ENCODE assay signal across 8 mouse cellular contexts in the genomic region with DNA sequence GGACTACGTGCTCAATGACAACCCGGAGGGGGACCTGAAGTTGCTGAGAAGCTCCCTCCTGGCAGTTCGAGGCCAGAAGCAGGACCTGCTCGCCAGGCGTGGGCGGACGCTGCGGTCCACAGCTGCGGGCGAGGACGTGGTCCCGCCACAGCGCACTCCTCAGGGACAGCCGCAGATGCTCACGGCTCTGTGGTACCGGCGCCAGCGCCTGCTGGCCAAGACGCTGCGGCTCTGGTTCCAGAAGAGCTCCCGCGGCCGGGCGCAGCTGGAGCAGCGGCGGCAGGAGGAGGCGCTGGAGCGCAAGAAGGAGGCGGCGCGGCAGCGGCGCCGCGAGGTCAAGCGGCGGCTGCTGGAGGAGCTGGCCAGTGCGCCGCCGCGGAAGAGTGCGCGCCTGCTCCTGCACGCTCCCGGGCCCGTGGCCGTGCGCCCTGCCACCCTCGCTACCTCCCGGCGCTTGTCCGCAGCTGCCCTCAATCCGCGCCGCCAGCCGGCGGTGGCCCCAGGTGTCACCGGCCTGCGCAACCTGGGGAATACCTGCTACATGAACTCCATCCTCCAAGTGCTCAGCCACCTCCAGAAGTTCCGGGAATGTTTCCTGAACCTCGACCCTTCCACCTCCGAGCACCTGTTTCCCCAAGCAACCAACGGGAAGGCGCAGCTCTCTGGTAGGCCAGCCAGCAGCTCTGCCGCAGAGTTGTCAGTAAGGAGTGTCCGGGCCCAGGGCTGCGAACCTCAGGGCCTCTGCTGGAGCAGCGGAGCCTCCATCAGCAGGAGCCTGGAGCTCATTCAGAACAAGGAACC. TPM values are rescaled to one million over a fixed set of nuclear protein-coding genes. Genes with fewer than 3 reads are reported as not detected.
DNase-seq lines count a peak whose midpoint lies in the region; ATAC-seq and TF ChIP-seq lines count a peak whose summit lies in the region.

No protein-coding gene starts in this region.

- H3K4me1 ChIP-seq in intestine, embryonic 14.5 days (replicated peaks; ENCODE audit: control insufficient read depth, insufficient read depth, low read length), result no peaks in the 10 kb centered on the region
- H3K4me1 ChIP-seq in liver, adult 2 months (ENCODE audit: control insufficient read depth, insufficient read depth, low read length), result peaks cover 3% of the 10 kb centered on the region; the same call in 1 of the 2 replicates
- peaks cover 4% of the 10 kb centered on the region; the same call in 1 of the 2 replicates for H3K4me1 ChIP-seq in midbrain, postnatal 0 days (ENCODE audit: insufficient read depth, low read length)

- WGBS in intestine, embryonic 14.5 days, result 7% methylated on average over 65 of the region's 68 CpGs
- 40% methylated on average over 68 of the region's 68 CpGs for WGBS in liver, adult 2 months
- WGBS in midbrain, postnatal 0 days, result 8% methylated on average over 55 of the region's 68 CpGs

- peak; percentile 70 for ATAC-seq in intestine, embryonic 14.5 days (replicated peaks; ENCODE audit: low FRiP score, low TSS enrichment, low read depth)
- ATAC-seq in midbrain, postnatal 0 days (ENCODE audit: low FRiP score), result 0 out of 2 replicates have a peak, but pooled peaks have one; percentile 28

- TF ChIP-seq CTCF in liver, adult 2 months (IDR thresholded peaks at IDR 0.05; ENCODE audit: low read depth, low read length), result no peak
- TF ChIP-seq CTCF in midbrain, postnatal 0 days (IDR thresholded peaks at IDR 0.05), result peak; percentile 38

- peak overlapping the region; percentile 32 for H3K4me3 ChIP-seq in intestine, embryonic 14.5 days (ENCODE audit: low read depth, low read length)
- H3K4me3 ChIP-seq in liver, adult 2 months (ENCODE audit: insufficient read depth, low read depth, low read length), result peak overlapping the region; percentile 44; the same call in 1 of the 2 replicates
- H3K4me3 ChIP-seq in midbrain, postnatal 0 days (ENCODE audit: low read depth, low read length), result peak overlapping the region; percentile 32

- H3K79me2 ChIP-seq in liver, adult 2 months (ENCODE audit: control insufficient read depth, insufficient read depth, low read length), result no peaks in the 10 kb centered on the region

- H3K36me3 ChIP-seq in intestine, embryonic 14.5 days (ENCODE audit: control insufficient read depth, insufficient read depth, low read length), result peaks cover 18% of the 10 kb centered on the region
- H3K36me3 ChIP-seq in liver, adult 2 months (ENCODE audit: control insufficient read depth, insufficient read depth, low read length), result no peaks in the 10 kb centered on the region
- peaks cover 11% of the 10 kb centered on the region for H3K36me3 ChIP-seq in midbrain, postnatal 0 days (ENCODE audit: insufficient read depth, low read length)

- H3K9ac ChIP-seq in intestine, embryonic 14.5 days (ENCODE audit: low read length), result 0 out of 2 replicates have a peak overlapping the region, but pooled peaks have one; percentile 39
- H3K9ac ChIP-seq in liver, adult 2 months (ENCODE audit: low read depth, low read length), result peak overlapping the region; percentile 27; the same call in 1 of the 2 replicates
- peak overlapping the region; percentile 30; the same call in 1 of the 2 replicates for H3K9ac ChIP-seq in midbrain, postnatal 0 days (replicated peaks; ENCODE audit: low read length, poor library complexity, severe bottlenecking)

- H3K4me2 ChIP-seq in intestine, embryonic 14.5 days (ENCODE audit: low read length), result peak overlapping the region; percentile 76
- H3K4me2 ChIP-seq in midbrain, postnatal 0 days (ENCODE audit: low read depth, low read length, poor library complexity, severe bottlenecking), result peak overlapping the region; percentile 57

- no peaks in the 10 kb centered on the region for H3K9me3 ChIP-seq in intestine, embryonic 14.5 days (ENCODE audit: control insufficient read depth, low read length)
- no peaks in the 10 kb centered on the region for H3K9me3 ChIP-seq in midbrain, postnatal 0 days (ENCODE audit: low read length)

- no peak overlapping the region for H3K27ac ChIP-seq in intestine, embryonic 14.5 days (ENCODE audit: low read depth)
- H3K27ac ChIP-seq in liver, adult 2 months (replicated peaks; ENCODE audit: insufficient read depth, low read depth, low read length), result no peak overlapping the region
- no peak overlapping the region for H3K27ac ChIP-seq in midbrain, postnatal 0 days (ENCODE audit: low read depth, low read length)

- H3K27me3 ChIP-seq in intestine, embryonic 14.5 days (replicated peaks; ENCODE audit: control insufficient read depth, insufficient read depth, low read length), result no peaks in the 10 kb centered on the region
- no peaks in the 10 kb centered on the region for H3K27me3 ChIP-seq in liver, adult 2 months (ENCODE audit: control insufficient read depth, insufficient read depth, low read length)
- H3K27me3 ChIP-seq in midbrain, postnatal 0 days (ENCODE audit: insufficient read depth, low read length), result no peaks in the 10 kb centered on the region

- no peak for TF ChIP-seq POLR2A in liver, adult 2 months (IDR thresholded peaks at IDR 0.05; ENCODE audit: extremely low read depth, insufficient read depth, low read length)

- peak; percentile 22 to 28 for DNase-seq in layer of hippocampus, postnatal 25 days (ENCODE audit: extremely low spot score in 1 of 2, low spot score in 1 of 2)
- no peak for DNase-seq in layer of hippocampus, adult 9-11 months
- peak; percentile 70 for DNase-seq in embryo, embryonic 10 days (ENCODE audit: low spot score)
- peak; percentile 55 to 75 for DNase-seq in gastrocnemius, postnatal 4 days (ENCODE audit: low spot score in 2 of 2)
- peak; percentile 80 for DNase-seq in intestine, embryonic 14.5 days (ENCODE audit: low spot score)
- DNase-seq in liver, adult 2 months (ENCODE audit: extremely low read depth, low read depth, low spot score), result no peak
- DNase-seq in midbrain, postnatal 0 days (ENCODE audit: low spot score), result peak; percentile 67
- DNase-seq in urinary bladder, postnatal 4 days (ENCODE audit: low spot score in 2 of 2), result peak; percentile 68 to 70

RNA-seq across cellular contexts. Expression of gene Tomm6, which starts 15.7 kb away (rescaled TPM):
- 100 to 1,000 TPM; 207 to 228 TPM for total RNA-seq in layer of hippocampus, postnatal 25 days (2021)
- total RNA-seq in gastrocnemius, postnatal 4 days (2021), result 100 to 1,000 TPM; 161 TPM
- polyA plus RNA-seq in intestine, embryonic 14.5 days (2014; fragmentation: Nextera tagmentation; extraction: Ambion mirVana), result 455 and 463 TPM in 2 replicates
- total RNA-seq in liver, adult 2 months (2014; rRNA removed), result 30.6 and 37.5 TPM in 2 replicates
- polyA plus RNA-seq in liver, adult 2 months (2012; rRNA removed), result 97.6 and 101 TPM in 2 replicates
- 117 and 136 TPM in 2 replicates for total RNA-seq in midbrain, postnatal 0 days (2014; rRNA removed)
- 334 and 339 TPM in 2 replicates for polyA plus RNA-seq in midbrain, postnatal 0 days (2015; fragmentation: Nextera tagmentation; extraction: Ambion mirVana)

RNA-seq across cellular contexts. Expression of gene Frs3, which starts 16.3 kb away (rescaled TPM):
- total RNA-seq in layer of hippocampus, postnatal 25 days (2021), result 10 to 100 TPM; 19.8 to 27.7 TPM
- 1 to 10 TPM; 7.0 to 7.4 TPM for total RNA-seq in gastrocnemius, postnatal 4 days (2021)
- 4.8 and 5.3 TPM in 2 replicates for polyA plus RNA-seq in intestine, embryonic 14.5 days (2014; fragmentation: Nextera tagmentation; extraction: Ambion mirVana)
- total RNA-seq in liver, adult 2 months (2014; rRNA removed), result 1.7 and 1.9 TPM in 2 replicates
- polyA plus RNA-seq in liver, adult 2 months (2012; rRNA removed), result 6.5 and 7.1 TPM in 2 replicates
- 128 and 165 TPM in 2 replicates for total RNA-seq in midbrain, postnatal 0 days (2014; rRNA removed)
- 68.9 and 75.7 TPM in 2 replicates for polyA plus RNA-seq in midbrain, postnatal 0 days (2015; fragmentation: Nextera tagmentation; extraction: Ambion mirVana)

RNA-seq across cellular contexts. Expression of gene Gm21981, which starts 21.7 kb away (rescaled TPM):
- 1 to 10 TPM; 2.9 to 4.5 TPM for total RNA-seq in layer of hippocampus, postnatal 25 days (2021)
- 1 to 10 TPM in 1 of 2 experiments, under 1 TPM in 1; 0.42 to 1.1 TPM for total RNA-seq in gastrocnemius, postnatal 4 days (2021)
- polyA plus RNA-seq in intestine, embryonic 14.5 days (2014; fragmentation: Nextera tagmentation; extraction: Ambion mirVana), result 0.90 and 1.4 TPM in 2 replicates
- total RNA-seq in liver, adult 2 months (2014; rRNA removed), result 0.09 and 0.27 TPM in 2 replicates
- 0.36 and 0.46 TPM in 2 replicates for polyA plus RNA-seq in liver, adult 2 months (2012; rRNA removed)
- total RNA-seq in midbrain, postnatal 0 days (2014; rRNA removed), result 5.2 and 5.8 TPM in 2 replicates
- 0.56 and 0.90 TPM in 2 replicates for polyA plus RNA-seq in midbrain, postnatal 0 days (2015; fragmentation: Nextera tagmentation; extraction: Ambion mirVana)

RNA-seq across cellular contexts. Expression of gene Prickle4, which starts 22.0 kb away (rescaled TPM):
- 1 to 10 TPM; 1.5 to 5.3 TPM for total RNA-seq in layer of hippocampus, postnatal 25 days (2021)
- total RNA-seq in gastrocnemius, postnatal 4 days (2021), result 1 to 10 TPM; 1.6 to 3.9 TPM
- 0.52 and 0.53 TPM in 2 replicates for polyA plus RNA-seq in intestine, embryonic 14.5 days (2014; fragmentation: Nextera tagmentation; extraction: Ambion mirVana)
- total RNA-seq in liver, adult 2 months (2014; rRNA removed), result 1.9 and 2.0 TPM in 2 replicates
- polyA plus RNA-seq in liver, adult 2 months (2012; rRNA removed), result 7.9 and 9.9 TPM in 2 replicates
- 2.5 and 3.2 TPM in 2 replicates for total RNA-seq in midbrain, postnatal 0 days (2014; rRNA removed)
- 2.2 and 3.2 TPM in 2 replicates for polyA plus RNA-seq in midbrain, postnatal 0 days (2015; fragmentation: Nextera tagmentation; extraction: Ambion mirVana)

RNA-seq across cellular contexts. Expression of gene Usp49, which starts 42.0 kb away (rescaled TPM):
- 10 to 100 TPM in 1 of 2 experiments, 1 to 10 TPM in 1; 9.7 to 14.7 TPM for total RNA-seq in layer of hippocampus, postnatal 25 days (2021)
- total RNA-seq in gastrocnemius, postnatal 4 days (2021), result 1 to 10 TPM; 8.1 to 9.5 TPM
- 5.3 and 6.5 TPM in 2 replicates for polyA plus RNA-seq in intestine, embryonic 14.5 days (2014; fragmentation: Nextera tagmentation; extraction: Ambion mirVana)
- total RNA-seq in liver, adult 2 months (2014; rRNA removed), result 1.2 and 2.1 TPM in 2 replicates
- 2.2 TPM in 2 replicates for polyA plus RNA-seq in liver, adult 2 months (2012; rRNA removed)
- total RNA-seq in midbrain, postnatal 0 days (2014; rRNA removed), result 24.3 and 24.4 TPM in 2 replicates
- 3.7 and 3.9 TPM in 2 replicates for polyA plus RNA-seq in midbrain, postnatal 0 days (2015; fragmentation: Nextera tagmentation; extraction: Ambion mirVana)

Comparison
In these comparisons a context has a peak if more than half of its experiments do, and no peak if none do; other contexts are left out.
1. DNase-seq: peak in layer of hippocampus, postnatal 25 days (2 of 2), embryo, embryonic 10 days (single experiment), gastrocnemius, postnatal 4 days (2 of 2), intestine, embryonic 14.5 days (single experiment), midbrain, postnatal 0 days (single experiment) and urinary bladder, postnatal 4 days (2 of 2); none in layer of hippocampus, adult 9-11 months (single experiment) and liver, adult 2 months (single experiment).
2. Peak in every context shown above with its lines, with median percentiles within 50 percentile points of each other: H3K4me3 ChIP-seq and H3K9ac ChIP-seq.